Mouse (Mus musculus) lung, postnatal 14 days (tissue): ENCODE results near the gene Gm21650.
"Not testable (repeated sequence)": the region's sequence is repeated elsewhere in the genome, so short reads cannot be mapped to it uniquely, and the experiment has no call there.

ENCODE experiments used
- DNase-seq: peaks from one replicate; pipeline ENCODE4 v3.0.0; 2021

Gene Gm21650

DNA sequence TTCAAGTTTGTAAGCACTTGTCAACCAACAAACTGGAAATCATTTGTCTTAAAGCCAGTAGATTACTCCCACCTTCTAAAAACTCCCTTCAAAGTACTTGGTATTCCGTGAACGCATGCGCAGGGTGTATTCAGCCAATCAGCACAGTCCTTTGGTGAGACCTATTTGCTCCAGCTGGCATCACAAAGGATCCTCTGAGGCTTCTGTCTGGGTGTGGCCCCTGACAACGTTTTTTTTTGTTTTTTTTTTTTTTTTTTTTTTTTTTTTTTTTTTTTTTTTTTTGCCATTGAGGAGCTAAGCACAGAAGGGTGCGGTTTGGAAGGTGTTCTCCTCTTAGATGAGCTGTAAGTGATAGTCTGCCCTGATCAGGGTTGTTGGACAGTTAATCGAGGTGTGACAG, at the start of gene Gm21650:
Gene Gm21650 (plus strand): TSS at position 301 of the 400 bp plus-strand sequence.
- DNase-seq: not testable (repeated sequence)
